Mouse (Mus musculus) adrenal gland, adult 18-20 months (tissue): Measurements from ENCODE around the gene Aacs. TPM values are rescaled to one million over a fixed set of nuclear protein-coding genes. Genes with fewer than 3 reads are reported as not detected.

Experiments
- DNase-seq, 2 experiments: peaks; one replicate each; pipeline ENCODE4 v3.0.0; 2021 to 2022; ENCODE audit warnings: low spot score in 2 of 2
- total RNA-seq, 2 experiments: library from RNA; stranded (reverse); gene quantifications; 1 replicate in 1 of 2; 2 replicates in 1 of 2; pipeline ENCODE4 v1.2.3; 2021

Aacs gene
- total RNA-seq, 2 experiments from 2014 or later: 90.2 to 165 TPM

GRCm38 (mm10) chr5:125461868-125462445 lies 13.7 kb upstream of the Aacs start:
- DNase-seq: peak; percentile 45 to 51

GRCm38 (mm10) chr5:125465192-125465591 lies 10.4 kb upstream of the Aacs start:
- no peak for DNase-seq

GRCm38 (mm10) chr5:125465701-125466106 lies 9.9 kb upstream of the Aacs start:
- DNase-seq: peak; percentile 86

GRCm38 (mm10) chr5:125466483-125466882 lies 9.1 kb upstream of the Aacs start:
- DNase-seq: no peak

- no peak for DNase-seq
Measured at GRCm38 (mm10) chr5:125467261-125467660, 8.4 kb upstream of the Aacs start.

- no peak for DNase-seq
Measured at GRCm38 (mm10) chr5:125470713-125471112, 4.9 kb upstream of the Aacs start.

- no peak for DNase-seq
Measured at GRCm38 (mm10) chr5:125472796-125473475, 2.7 kb upstream of the Aacs start.

GRCm38 (mm10) chr5:125475030-125475429 lies 584 bp upstream of the Aacs start:
- no peak for DNase-seq

GRCm38 (mm10) chr5:125476286-125476625 lies 642 bp downstream of the Aacs start:
- no peak for DNase-seq

- no peak for DNase-seq
Measured at GRCm38 (mm10) chr5:125476799-125477198, 1.2 kb downstream of the Aacs start.

GRCm38 (mm10) chr5:125477533-125477932 lies 1.9 kb downstream of the Aacs start:
- DNase-seq: no peak

- no peak for DNase-seq
Measured at GRCm38 (mm10) chr5:125478037-125478436, 2.4 kb downstream of the Aacs start.

- DNase-seq: no peak
Measured at GRCm38 (mm10) chr5:125479376-125479775, 3.8 kb downstream of the Aacs start.

GRCm38 (mm10) chr5:125480434-125481231 lies 5.0 kb downstream of the Aacs start:
- DNase-seq: no peak

- no peak for DNase-seq
Measured at GRCm38 (mm10) chr5:125482474-125482873, 6.9 kb downstream of the Aacs start.

- no peak for DNase-seq
Measured at GRCm38 (mm10) chr5:125483712-125484611, 8.3 kb downstream of the Aacs start.

GRCm38 (mm10) chr5:125485031-125485778 lies 9.6 kb downstream of the Aacs start:
- no peak for DNase-seq

- DNase-seq: no peak
Measured at GRCm38 (mm10) chr5:125486088-125486487, 10.5 kb downstream of the Aacs start.

- no peak for DNase-seq
Measured at GRCm38 (mm10) chr5:125487375-125488115, 11.9 kb downstream of the Aacs start.

GRCm38 (mm10) chr5:125488116-125488455 lies 12.5 kb downstream of the Aacs start:
- no peak for DNase-seq
